Mouse (Mus musculus): Measurements from ENCODE around the gene Nhsl2. TPM values are rescaled to one million over a fixed set of nuclear protein-coding genes. Genes with fewer than 3 reads are reported as not detected.

Gene Nhsl2
- polyA plus RNA-seq, 1 experiment, result 0.21 TPM

DNA sequence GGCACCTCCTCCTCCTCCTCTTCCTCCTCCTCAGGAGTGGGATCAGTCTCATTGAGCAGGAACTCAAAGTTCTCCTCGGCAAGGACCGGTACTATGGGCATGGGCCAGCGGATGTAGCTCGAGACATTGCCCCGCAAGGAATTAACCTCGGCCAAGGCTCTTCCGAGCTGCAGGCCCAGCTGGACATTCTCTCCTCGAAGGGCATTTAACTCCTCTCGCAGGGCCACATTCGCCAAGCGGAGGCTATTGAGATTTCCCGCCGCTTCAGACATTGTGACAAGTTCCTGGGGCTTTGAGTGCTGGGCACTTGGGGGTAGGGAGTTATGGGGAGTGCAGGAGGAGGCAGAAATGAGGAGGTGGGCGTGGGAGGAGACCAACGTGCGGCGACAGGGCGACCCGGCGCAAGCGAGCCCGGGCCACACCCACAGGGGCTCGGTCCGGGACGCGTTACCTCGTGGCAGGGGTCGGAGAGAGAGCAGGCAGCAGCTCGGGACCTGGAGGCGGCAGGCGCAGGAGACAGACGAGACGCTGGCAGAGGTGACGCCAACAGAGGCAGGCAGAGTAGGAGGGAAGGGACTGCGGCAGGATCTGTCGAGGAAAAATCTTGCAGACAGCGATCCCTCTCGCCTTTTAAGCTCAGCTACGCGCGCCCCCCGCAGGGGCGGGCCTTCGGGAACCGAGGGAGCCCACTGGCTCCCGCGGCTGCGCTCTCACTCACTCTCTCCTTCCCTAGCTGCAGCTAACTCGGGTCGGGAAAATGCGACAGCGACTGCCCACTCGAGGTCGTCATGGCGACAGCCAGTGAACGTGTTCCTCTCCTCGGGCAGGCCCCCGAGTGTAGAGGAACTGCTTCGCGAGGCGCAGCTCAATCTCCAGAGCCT is 221.6 kb downstream of the Nhsl2 start, which contains the start of gene Rtl5:
Gene Rtl5 (minus strand): TSS at position 714 of the 881 bp plus-strand sequence.
- Histone ChIP-seq H3K4me3 (ENCODE audit: low read depth, low read length) (peak within 1 kb of the TSS; percentile 58), H3K27ac (ENCODE audit: insufficient read depth, low read length) (no peak within 1 kb of the TSS), H3K4me1 (ENCODE audit: control insufficient read depth, insufficient read depth, low read length) (no peaks in the 10 kb centered on the region), H3K9me3 (replicated peaks; ENCODE audit: control insufficient read depth, insufficient read depth, low read length, poor library complexity, severe bottlenecking) (no peaks in the 10 kb centered on the region), H3K36me3 (ENCODE audit: control insufficient read depth, insufficient read depth, low read length, poor library complexity, severe bottlenecking) (no peaks in the 10 kb centered on the region), H3K27me3 (ENCODE audit: control insufficient read depth, insufficient read depth, low read length, poor library complexity, severe bottlenecking) (no peaks in the 10 kb centered on the region), H3K9ac (ENCODE audit: low read depth, poor library complexity, severe bottlenecking) (no peak within 1 kb of the TSS; the same call in 1 of the 2 replicates)
- TF ChIP-seq POLR2A (IDR thresholded peaks at IDR 0.05; ENCODE audit: insufficient read depth, low read length) (no peak), EP300 (IDR thresholded peaks at IDR 0.05; ENCODE audit: insufficient read depth, low read depth, low read length) (no peak), CTCF (IDR thresholded peaks at IDR 0.05; ENCODE audit: low read depth, low read length) (no peak)

DNA sequence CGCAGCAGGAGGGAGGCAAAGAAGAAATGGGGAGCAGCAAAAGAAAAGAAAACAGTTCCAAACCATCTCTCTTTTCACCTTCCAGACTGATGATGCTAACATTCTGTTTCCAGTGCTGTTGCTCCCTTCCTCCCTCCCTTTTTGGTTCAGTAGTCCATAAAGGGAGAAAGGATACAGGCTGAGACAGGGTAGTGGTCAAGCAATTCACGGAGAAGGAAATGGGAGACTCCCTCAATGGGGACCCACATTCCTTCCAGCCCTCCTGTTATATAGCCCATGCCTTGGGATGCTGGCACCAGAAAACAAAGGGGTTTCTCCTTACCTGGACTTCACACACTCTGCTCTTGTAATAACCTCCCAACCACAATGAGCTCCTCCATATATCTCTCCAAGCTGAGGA is 222.3 kb downstream of the Nhsl2 start:
- no peaks in the 10 kb centered on the region for H3K9me3 ChIP-seq (replicated peaks; ENCODE audit: control insufficient read depth, insufficient read depth, low read length, poor library complexity, severe bottlenecking)
- H3K27ac ChIP-seq (ENCODE audit: insufficient read depth, low read length), result no peak overlapping the region
- no peaks in the 10 kb centered on the region for H3K36me3 ChIP-seq (ENCODE audit: control insufficient read depth, insufficient read depth, low read length, poor library complexity, severe bottlenecking)
- no peaks in the 10 kb centered on the region for H3K27me3 ChIP-seq (ENCODE audit: control insufficient read depth, insufficient read depth, low read length, poor library complexity, severe bottlenecking)
- no peaks in the 10 kb centered on the region for H3K4me1 ChIP-seq (ENCODE audit: control insufficient read depth, insufficient read depth, low read length)
- no peak overlapping the region for H3K9ac ChIP-seq (ENCODE audit: low read depth, poor library complexity, severe bottlenecking)
- TF ChIP-seq CTCF (IDR thresholded peaks at IDR 0.05; ENCODE audit: low read depth, low read length) (no peak), EP300 (IDR thresholded peaks at IDR 0.05; ENCODE audit: insufficient read depth, low read depth, low read length) (no peak), POLR2A (IDR thresholded peaks at IDR 0.05; ENCODE audit: insufficient read depth, low read length) (no peak)
- peak overlapping the region; percentile 58 for H3K4me3 ChIP-seq (ENCODE audit: low read depth, low read length)

DNA sequence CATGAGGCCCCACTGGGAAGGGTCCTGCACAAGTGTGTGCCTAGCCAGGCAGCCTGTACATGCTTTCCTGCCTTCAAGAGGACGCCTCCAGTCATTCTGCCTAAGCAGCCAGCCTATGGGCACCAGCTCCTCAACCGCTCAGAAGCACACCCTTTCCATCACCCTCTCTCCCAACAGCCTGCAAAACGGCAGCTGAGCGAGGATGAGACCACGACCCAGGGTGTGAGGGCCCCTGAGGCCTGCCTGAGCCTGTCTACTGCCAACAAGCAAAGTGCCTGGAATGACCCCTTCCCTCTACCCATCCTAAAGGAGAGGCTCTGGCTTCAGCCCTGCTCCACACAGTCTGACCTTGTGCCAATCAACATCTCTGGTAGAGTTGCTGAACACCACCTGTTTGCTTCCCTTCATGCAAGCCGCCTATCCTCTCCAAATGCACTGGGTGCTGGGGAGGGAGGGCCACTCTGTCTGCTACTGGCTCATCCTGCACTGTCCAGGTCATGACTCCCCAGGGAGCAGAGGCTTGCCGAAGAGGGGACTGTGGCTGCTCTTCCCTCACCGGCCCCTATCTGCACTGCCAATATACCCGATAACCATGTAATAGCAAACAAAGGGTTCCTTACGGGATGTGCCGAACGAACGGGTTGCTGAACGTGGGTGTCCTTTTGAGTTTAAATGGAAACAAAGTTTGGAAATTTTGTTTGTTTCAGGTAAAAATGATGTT is 224.6 kb downstream of the Nhsl2 start:
- H3K4me1 ChIP-seq (ENCODE audit: control insufficient read depth, insufficient read depth, low read length), result no peaks in the 10 kb centered on the region
- no peaks in the 10 kb centered on the region for H3K9me3 ChIP-seq (replicated peaks; ENCODE audit: control insufficient read depth, insufficient read depth, low read length, poor library complexity, severe bottlenecking)
- no peak overlapping the region for H3K4me3 ChIP-seq (ENCODE audit: low read depth, low read length)
- H3K9ac ChIP-seq (ENCODE audit: low read depth, poor library complexity, severe bottlenecking), result no peak overlapping the region
- H3K27me3 ChIP-seq (ENCODE audit: control insufficient read depth, insufficient read depth, low read length, poor library complexity, severe bottlenecking), result no peaks in the 10 kb centered on the region
- TF ChIP-seq POLR2A (IDR thresholded peaks at IDR 0.05; ENCODE audit: insufficient read depth, low read length), result no peak
- no peak for TF ChIP-seq EP300 (IDR thresholded peaks at IDR 0.05; ENCODE audit: insufficient read depth, low read depth, low read length)
- no peak for TF ChIP-seq CTCF (IDR thresholded peaks at IDR 0.05; ENCODE audit: low read depth, low read length)
- no peak overlapping the region for H3K27ac ChIP-seq (ENCODE audit: insufficient read depth, low read length)
- H3K36me3 ChIP-seq (ENCODE audit: control insufficient read depth, insufficient read depth, low read length, poor library complexity, severe bottlenecking), result no peaks in the 10 kb centered on the region

DNA sequence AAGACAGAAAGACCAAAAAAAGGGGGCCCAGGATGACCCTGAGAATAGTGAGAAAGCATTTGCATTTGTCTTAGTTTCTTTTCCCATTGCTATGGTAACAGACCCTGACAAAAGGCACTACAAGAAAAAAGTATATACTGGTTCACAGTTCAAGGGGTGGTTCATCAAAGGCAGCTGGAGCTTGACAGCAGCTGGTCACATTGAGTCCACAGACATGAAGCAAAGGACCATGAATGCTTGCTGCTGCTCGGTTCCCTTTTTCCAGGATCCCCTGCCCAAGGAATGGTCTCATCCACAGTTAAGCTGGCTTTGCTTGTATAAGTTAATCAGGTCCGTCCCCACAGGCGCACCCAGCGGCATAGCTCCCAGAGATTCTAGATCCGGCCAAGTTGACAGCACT is 225.2 kb downstream of the Nhsl2 start:
- TF ChIP-seq POLR2A (IDR thresholded peaks at IDR 0.05; ENCODE audit: insufficient read depth, low read length) (no peak), EP300 (IDR thresholded peaks at IDR 0.05; ENCODE audit: insufficient read depth, low read depth, low read length) (no peak), CTCF (IDR thresholded peaks at IDR 0.05; ENCODE audit: low read depth, low read length) (no peak)
- no peak overlapping the region for H3K4me3 ChIP-seq (ENCODE audit: low read depth, low read length)
- no peak overlapping the region for H3K27ac ChIP-seq (ENCODE audit: insufficient read depth, low read length)
- no peaks in the 10 kb centered on the region for H3K9me3 ChIP-seq (replicated peaks; ENCODE audit: control insufficient read depth, insufficient read depth, low read length, poor library complexity, severe bottlenecking)
- H3K36me3 ChIP-seq (ENCODE audit: control insufficient read depth, insufficient read depth, low read length, poor library complexity, severe bottlenecking), result no peaks in the 10 kb centered on the region
- no peak overlapping the region for H3K9ac ChIP-seq (ENCODE audit: low read depth, poor library complexity, severe bottlenecking)
- no peaks in the 10 kb centered on the region for H3K4me1 ChIP-seq (ENCODE audit: control insufficient read depth, insufficient read depth, low read length)
- H3K27me3 ChIP-seq (ENCODE audit: control insufficient read depth, insufficient read depth, low read length, poor library complexity, severe bottlenecking), result no peaks in the 10 kb centered on the region

DNA sequence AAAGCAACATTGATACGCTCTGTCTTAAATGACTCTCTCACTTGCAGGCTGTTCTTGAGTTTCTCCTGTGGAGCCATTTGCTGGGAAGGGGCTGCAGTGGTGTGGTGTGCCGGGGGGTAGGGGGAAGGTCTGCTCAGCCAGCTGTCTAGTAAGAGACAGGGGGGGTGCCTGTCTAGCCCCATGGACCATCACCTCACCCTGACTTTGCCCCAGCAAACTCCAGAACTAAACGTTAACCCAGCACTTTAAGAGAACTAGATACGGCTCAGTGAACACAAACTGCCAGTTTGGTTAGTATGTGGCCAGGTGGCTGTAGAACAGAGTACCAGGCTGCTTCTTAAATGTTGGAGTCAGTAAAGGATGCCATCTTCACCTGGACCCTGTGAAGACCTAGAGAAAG is 226.0 kb downstream of the Nhsl2 start:
- H3K36me3 ChIP-seq (ENCODE audit: control insufficient read depth, insufficient read depth, low read length, poor library complexity, severe bottlenecking), result no peaks in the 10 kb centered on the region
- TF ChIP-seq EP300 (IDR thresholded peaks at IDR 0.05; ENCODE audit: insufficient read depth, low read depth, low read length) (no peak), POLR2A (IDR thresholded peaks at IDR 0.05; ENCODE audit: insufficient read depth, low read length) (no peak), CTCF (IDR thresholded peaks at IDR 0.05; ENCODE audit: low read depth, low read length) (no peak)
- no peak overlapping the region for H3K9ac ChIP-seq (ENCODE audit: low read depth, poor library complexity, severe bottlenecking)
- no peaks in the 10 kb centered on the region for H3K9me3 ChIP-seq (replicated peaks; ENCODE audit: control insufficient read depth, insufficient read depth, low read length, poor library complexity, severe bottlenecking)
- H3K27me3 ChIP-seq (ENCODE audit: control insufficient read depth, insufficient read depth, low read length, poor library complexity, severe bottlenecking), result no peaks in the 10 kb centered on the region
- no peaks in the 10 kb centered on the region for H3K4me1 ChIP-seq (ENCODE audit: control insufficient read depth, insufficient read depth, low read length)
- H3K4me3 ChIP-seq (ENCODE audit: low read depth, low read length), result no peak overlapping the region
- H3K27ac ChIP-seq (ENCODE audit: insufficient read depth, low read length), result no peak overlapping the region
